Mouse (Mus musculus): ENCODE measurements around the gene Gm42674. TPM values are rescaled to one million over a fixed set of nuclear protein-coding genes. Genes with fewer than 3 reads are reported as not detected.
A peak's percentile ranks its signal among the peaks of the same experiment; 100 is the strongest.

Gene Gm42674
- total RNA-seq, 1 experiment from 2014 or later: not detected

DNA sequence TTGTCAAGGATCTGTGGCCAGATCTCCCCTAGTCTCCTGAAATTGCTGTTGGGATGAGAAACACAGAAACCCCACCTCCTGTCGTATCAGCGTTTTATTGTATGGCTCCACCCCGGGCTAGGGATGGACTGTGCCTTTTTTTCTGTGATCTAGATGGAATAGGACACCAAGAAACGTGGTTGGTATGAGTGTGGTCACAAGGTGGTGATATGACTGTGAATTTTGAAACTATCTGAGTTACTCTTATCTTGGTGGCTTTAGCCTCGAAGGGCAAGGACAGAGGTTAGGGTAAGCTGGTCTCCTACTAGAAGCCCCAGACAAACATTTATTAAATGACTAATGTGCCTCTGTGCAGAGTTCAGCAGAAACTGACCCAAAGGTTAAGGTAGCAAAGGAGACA lies 6.1 kb upstream of the Gm42674 start:
- no peak for ATAC-seq (replicated peaks; ENCODE audit: insufficient number of reproducible peaks, low FRiP score, low TSS enrichment, poor library complexity, severe bottlenecking)

GRCm38 (mm10) chr3:90596810-90597209 lies 4.9 kb upstream of the Gm42674 start:
- no peak for ATAC-seq (replicated peaks; ENCODE audit: insufficient number of reproducible peaks, low FRiP score, low TSS enrichment, poor library complexity, severe bottlenecking)

DNA sequence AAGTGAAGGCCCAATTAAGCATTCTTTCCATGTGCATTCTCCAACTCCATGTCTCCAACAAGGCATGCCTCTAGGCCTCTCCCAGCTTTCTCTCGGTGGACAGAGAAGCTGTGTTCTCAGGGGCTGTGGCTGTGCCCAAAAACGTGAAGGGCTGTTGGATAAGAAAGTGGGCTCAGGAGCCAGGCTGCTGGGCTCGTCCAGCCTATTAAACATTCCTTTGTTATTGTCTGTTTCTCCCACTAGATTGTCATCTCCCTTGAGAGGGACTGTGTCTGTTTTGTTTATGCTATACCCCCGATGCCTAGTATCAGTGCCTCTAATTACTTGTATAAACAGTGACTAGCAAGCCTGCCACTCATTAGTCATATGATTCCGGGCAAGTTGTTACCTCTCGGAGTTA lies 4.0 kb upstream of the Gm42674 start:
- no peak for ATAC-seq (replicated peaks; ENCODE audit: insufficient number of reproducible peaks, low FRiP score, low TSS enrichment, poor library complexity, severe bottlenecking)

DNA sequence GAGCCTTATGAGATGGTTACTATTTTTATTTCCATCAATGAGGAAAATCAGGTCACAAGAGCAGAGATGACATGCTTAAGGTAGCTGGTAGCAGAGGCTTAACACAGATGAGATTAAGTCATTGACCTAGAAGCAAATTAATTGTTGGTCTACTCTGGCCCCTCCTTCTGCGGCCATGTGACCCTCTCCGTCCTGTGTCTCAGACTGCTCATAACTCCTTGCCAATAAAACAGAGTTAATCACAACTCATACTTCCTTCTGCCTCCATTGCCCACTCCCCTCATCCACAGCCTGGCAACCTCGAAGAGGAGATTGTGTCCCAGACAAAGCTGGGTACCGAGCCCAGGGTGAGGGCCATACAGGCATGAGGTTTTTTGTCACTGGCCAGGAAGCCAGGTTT lies 3.5 kb upstream of the Gm42674 start:
- ATAC-seq (replicated peaks; ENCODE audit: insufficient number of reproducible peaks, low FRiP score, low TSS enrichment, poor library complexity, severe bottlenecking): no peak

DNA sequence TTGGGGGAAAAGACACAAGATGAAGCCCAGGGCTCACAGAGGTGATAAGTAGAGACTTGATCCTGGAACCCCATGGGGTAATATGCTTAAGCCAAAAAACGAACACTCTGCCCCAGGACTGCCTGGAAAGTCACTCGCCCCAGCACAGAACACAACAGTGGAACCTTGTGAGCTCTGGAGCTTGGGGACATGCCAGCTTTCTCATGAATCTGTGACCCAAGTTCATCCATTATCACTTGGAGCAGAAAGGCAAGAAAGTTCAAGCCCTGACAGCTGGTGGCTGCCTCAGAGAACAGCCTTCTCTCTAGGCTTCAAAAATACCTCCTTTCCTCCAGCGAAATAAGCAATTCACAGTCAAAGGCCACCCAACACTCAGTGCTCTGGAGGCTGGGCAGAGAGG lies 2.3 kb upstream of the Gm42674 start:
- no peak for ATAC-seq (replicated peaks; ENCODE audit: insufficient number of reproducible peaks, low FRiP score, low TSS enrichment, poor library complexity, severe bottlenecking)

GRCm38 (mm10) chr3:90600036-90600435 lies 1.7 kb upstream of the Gm42674 start:
- ATAC-seq (replicated peaks; ENCODE audit: insufficient number of reproducible peaks, low FRiP score, low TSS enrichment, poor library complexity, severe bottlenecking): no peak

DNA sequence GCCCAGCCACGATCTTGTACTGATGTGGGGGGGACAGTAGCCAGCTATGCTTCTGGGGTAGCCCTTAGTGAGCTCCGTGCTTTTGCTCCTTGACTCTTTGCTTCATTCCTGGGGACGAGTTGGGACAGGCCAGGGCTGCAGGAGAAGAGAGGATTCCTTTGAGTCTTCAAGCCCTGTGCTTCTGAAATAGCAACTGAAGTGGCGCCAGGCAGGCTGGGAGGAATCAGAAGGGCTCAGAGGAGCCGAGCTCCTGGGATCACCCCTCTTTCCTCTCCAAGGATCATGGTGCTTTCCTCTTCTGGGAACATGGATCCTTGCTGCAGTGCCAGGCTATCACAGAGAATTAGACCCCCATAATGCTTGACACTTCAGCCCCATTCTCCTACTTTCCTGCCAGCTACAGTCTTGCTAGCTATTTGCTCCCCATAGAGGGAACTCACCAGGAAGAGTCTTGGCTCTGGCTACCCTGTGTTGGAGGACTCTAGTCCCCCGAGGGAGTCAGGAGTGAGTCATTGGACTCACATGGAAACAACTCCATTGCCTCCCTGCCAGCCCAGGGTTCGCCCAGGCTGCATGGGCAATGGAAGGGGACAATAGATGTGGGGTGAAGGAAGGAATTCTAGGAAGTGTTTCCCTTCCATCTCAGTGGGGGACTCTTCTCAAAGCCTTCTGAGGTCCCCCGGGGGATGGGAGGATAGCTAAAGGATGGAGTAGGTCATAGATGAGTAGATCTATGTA lies 1.1 kb upstream of the Gm42674 start:
- no peak for ATAC-seq (replicated peaks; ENCODE audit: insufficient number of reproducible peaks, low FRiP score, low TSS enrichment, poor library complexity, severe bottlenecking)

DNA sequence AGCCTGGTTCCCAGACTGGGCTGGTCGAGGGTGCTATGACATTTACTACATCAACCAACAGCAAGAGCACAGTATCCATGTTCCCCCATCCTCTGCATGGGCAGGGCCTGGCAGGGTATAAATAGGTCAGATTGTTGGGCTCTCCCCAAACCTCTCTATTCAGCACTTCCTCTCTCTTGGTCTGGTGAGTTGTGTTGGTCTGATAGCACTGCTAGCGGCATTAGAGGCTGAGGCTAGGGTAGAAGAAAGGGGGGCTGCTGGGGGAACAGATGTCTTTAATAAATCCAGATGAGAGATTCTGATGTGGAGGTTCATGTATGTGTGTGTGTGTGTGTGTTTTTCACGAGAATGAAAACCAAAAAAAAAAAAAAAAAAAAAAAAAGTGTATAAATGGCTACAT lies 1.9 kb downstream of the Gm42674 start, which contains the start of gene S100a4:
TSS of gene S100a4 (plus strand) at position 149 of the 400 bp plus-strand sequence.
- peak; percentile 74 for ATAC-seq (replicated peaks; ENCODE audit: insufficient number of reproducible peaks, low FRiP score, low TSS enrichment, poor library complexity, severe bottlenecking)

GRCm38 (mm10) chr3:90604416-90604815 lies 2.7 kb downstream of the Gm42674 start:
- peak; percentile 15; the same call in 1 of the 2 replicates for ATAC-seq (replicated peaks; ENCODE audit: insufficient number of reproducible peaks, low FRiP score, low TSS enrichment, poor library complexity, severe bottlenecking)

DNA sequence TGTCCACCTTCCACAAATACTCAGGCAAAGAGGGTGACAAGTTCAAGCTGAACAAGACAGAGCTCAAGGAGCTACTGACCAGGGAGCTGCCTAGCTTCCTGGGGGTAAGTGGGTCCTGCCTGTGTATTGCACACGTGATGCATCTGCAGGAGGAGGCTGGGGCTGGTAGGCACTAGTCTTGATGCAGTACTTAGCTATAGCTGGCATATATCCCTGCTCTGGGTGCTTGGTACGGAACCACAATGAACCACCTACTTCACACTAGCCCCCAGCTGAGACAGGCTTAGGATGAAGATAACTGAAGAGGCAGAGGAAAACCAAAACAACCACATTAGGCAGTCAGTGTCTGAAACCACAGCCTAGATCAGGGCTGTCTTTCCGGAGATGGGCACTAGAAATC lies 3.3 kb downstream of the Gm42674 start:
- no peak for ATAC-seq (replicated peaks; ENCODE audit: insufficient number of reproducible peaks, low FRiP score, low TSS enrichment, poor library complexity, severe bottlenecking)

DNA sequence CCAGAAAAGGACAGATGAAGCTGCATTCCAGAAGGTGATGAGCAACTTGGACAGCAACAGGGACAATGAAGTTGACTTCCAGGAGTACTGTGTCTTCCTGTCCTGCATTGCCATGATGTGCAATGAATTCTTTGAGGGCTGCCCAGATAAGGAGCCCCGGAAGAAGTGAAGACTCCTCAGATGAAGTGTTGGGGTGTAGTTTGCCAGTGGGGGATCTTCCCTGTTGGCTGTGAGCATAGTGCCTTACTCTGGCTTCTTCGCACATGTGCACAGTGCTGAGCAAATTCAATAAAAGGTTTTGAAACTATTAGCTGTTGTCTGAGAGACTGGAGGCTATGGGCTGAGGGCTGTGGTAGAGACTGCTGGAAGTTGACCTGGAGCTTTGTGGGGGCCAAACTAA lies 4.0 kb downstream of the Gm42674 start:
- ATAC-seq (replicated peaks; ENCODE audit: insufficient number of reproducible peaks, low FRiP score, low TSS enrichment, poor library complexity, severe bottlenecking): no peak

- no peak for ATAC-seq (replicated peaks; ENCODE audit: insufficient number of reproducible peaks, low FRiP score, low TSS enrichment, poor library complexity, severe bottlenecking)
These were observed 4.5 kb downstream of the Gm42674 start for GRCm38 (mm10) chr3:90606185-90606584.

DNA sequence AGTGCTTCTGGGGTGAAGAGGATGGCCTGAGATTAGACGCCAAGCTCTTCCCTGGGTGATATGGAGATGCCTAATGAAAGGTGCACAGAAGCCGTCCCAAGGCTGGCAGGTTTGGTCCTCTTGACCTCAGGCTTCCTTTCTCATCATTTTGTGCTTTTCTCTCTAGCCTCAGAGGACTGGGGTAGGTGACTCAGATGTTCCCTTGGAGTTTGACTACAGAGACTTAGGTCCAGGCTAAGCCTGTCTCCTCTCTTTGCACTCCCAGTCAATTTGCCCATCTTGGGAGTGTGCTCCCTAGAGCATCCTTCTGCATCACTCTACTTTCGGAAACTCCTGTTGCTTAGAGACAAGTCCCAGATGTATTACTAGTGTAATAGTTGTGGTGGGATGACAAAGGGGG lies 5.7 kb downstream of the Gm42674 start:
- no peak for ATAC-seq (replicated peaks; ENCODE audit: insufficient number of reproducible peaks, low FRiP score, low TSS enrichment, poor library complexity, severe bottlenecking)

DNA sequence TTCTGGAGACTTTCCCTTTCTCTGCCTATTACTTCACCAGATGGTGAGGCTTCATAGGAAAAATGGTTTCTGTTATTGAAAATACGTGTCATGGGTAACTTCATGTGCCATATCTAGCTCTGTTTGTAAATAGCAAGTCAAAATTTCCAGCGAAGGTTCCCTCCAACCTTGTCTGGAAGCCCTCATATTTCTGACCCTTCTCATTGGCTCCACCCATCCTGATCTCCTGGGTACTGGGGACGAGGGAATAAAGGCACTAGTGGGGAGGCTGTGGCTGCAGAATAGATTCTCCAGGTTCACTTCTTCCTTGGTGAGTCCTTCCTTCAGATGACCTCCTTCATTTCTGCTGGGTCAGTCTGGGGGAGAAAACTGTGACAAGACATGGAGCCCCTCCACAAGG lies 6.5 kb downstream of the Gm42674 start, which contains the start of gene S100a5:
TSS of gene S100a5 (plus strand) at position 301 of the 400 bp plus-strand sequence.
- ATAC-seq (replicated peaks; ENCODE audit: insufficient number of reproducible peaks, low FRiP score, low TSS enrichment, poor library complexity, severe bottlenecking): no peak

- no peak for ATAC-seq (replicated peaks; ENCODE audit: insufficient number of reproducible peaks, low FRiP score, low TSS enrichment, poor library complexity, severe bottlenecking)
These were observed 7.4 kb downstream of the Gm42674 start for GRCm38 (mm10) chr3:90609102-90609501.

GRCm38 (mm10) chr3:90611494-90611893 lies 9.8 kb downstream of the Gm42674 start:
- no peak for ATAC-seq (replicated peaks; ENCODE audit: insufficient number of reproducible peaks, low FRiP score, low TSS enrichment, poor library complexity, severe bottlenecking)

DNA sequence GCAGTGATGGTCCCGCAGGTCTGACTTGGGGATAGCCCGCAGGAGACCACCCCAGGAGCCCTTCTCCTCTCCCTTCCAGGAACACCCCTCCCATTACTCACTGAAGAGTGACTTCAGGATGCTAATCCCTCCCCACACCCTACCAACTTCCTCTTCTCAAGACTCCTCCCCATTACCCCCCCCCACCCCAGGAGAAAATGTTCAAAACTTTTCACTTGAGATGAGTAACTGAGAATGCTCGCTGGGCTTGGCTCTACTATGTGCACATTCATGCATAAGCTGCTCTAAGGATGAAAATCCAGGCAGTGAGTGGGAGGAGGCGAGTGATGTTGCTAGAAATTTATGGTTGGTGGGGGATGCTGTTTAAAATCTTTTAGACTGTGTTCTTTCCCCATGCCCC lies 10.4 kb downstream of the Gm42674 start:
- ATAC-seq (replicated peaks; ENCODE audit: insufficient number of reproducible peaks, low FRiP score, low TSS enrichment, poor library complexity, severe bottlenecking): 0 out of 2 replicates have a peak, but pooled peaks have one; percentile 14

- peak; percentile 72 for ATAC-seq (replicated peaks; ENCODE audit: insufficient number of reproducible peaks, low FRiP score, low TSS enrichment, poor library complexity, severe bottlenecking)
These were observed 11.1 kb downstream of the Gm42674 start, which contains the start of gene S100a6 for GRCm38 (mm10) chr3:90612728-90613291. Gene S100a6 (plus strand): TSS chr3:90612882.

- no peak for ATAC-seq (replicated peaks; ENCODE audit: insufficient number of reproducible peaks, low FRiP score, low TSS enrichment, poor library complexity, severe bottlenecking)
These were observed 11.9 kb downstream of the Gm42674 start for GRCm38 (mm10) chr3:90613461-90614147.

DNA sequence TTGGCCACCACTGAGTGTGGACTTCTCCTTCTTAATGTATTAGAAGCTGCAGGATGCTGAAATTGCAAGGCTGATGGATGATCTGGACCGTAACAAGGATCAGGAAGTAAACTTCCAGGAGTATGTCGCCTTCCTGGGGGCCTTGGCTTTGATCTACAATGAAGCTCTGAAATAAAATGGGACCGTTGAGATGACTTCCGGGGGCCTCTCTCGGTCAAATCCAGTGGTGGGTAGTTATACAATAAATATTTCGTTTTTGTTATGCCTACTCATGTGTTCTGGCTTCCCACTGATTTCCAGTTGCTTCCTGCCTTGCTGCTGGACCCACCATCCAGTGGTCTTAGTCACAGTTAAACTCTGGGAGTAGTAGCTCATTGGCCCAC lies 12.4 kb downstream of the Gm42674 start:
- ATAC-seq (replicated peaks; ENCODE audit: insufficient number of reproducible peaks, low FRiP score, low TSS enrichment, poor library complexity, severe bottlenecking): no peak

Data from monocyte, adult 5-6 weeks (primary cell).